Mouse (Mus musculus) kidney, adult 2 months (tissue): ENCODE results near the gene Camk2g. TPM values are rescaled to one million over a fixed set of nuclear protein-coding genes. Genes with fewer than 3 reads are reported as not detected.
A peak's percentile ranks its signal among the peaks of the same experiment; 100 is the strongest.

Source experiments
- DNase-seq: peaks from one replicate; pipeline ENCODE4 v3.0.0; 2021
- H3K27ac ChIP-seq: fragments of 200-500 bp; 2 replicates; pipeline ENCODE4 v1.5.1; 2012; ENCODE audit warnings: low read depth, low read length, control low read depth, inconsistent platforms; ENCODE audit not compliant: insufficient read depth
- H3K27me3 ChIP-seq: fragments of 200-500 bp; replicated peaks from 2 replicates; pipeline ENCODE4 v1.6.1; 2012; ENCODE audit warnings: mild to moderate bottlenecking, moderate library complexity, low read length, inconsistent platforms; ENCODE audit not compliant: control insufficient read depth, insufficient read depth
- H3K36me3 ChIP-seq: fragments of 200-500 bp; 2 replicates; pipeline ENCODE4 v1.6.1; 2012; ENCODE audit warnings: mild to moderate bottlenecking, moderate library complexity, low read length, inconsistent platforms; ENCODE audit not compliant: control insufficient read depth, insufficient read depth
- H3K4me1 ChIP-seq: fragments of 200-500 bp; 2 replicates; pipeline ENCODE4 v1.6.1; 2011; ENCODE audit warnings: low read length; ENCODE audit not compliant: control insufficient read depth, insufficient read depth
- H3K4me3 ChIP-seq: fragments of 200-500 bp; 2 replicates; pipeline ENCODE4 v1.5.1; 2011; ENCODE audit warnings: mild to moderate bottlenecking, low read depth, low read length, control low read depth; ENCODE audit not compliant: insufficient read depth
- CTCF ChIP-seq: fragments of 200-500 bp; conservative IDR thresholded peaks from 2 replicates; pipeline ENCODE4 v1.5.1; 2011; ENCODE audit warnings: low read depth, mild to moderate bottlenecking, control low read depth, low read length, moderate library complexity, mixed read lengths; ENCODE audit not compliant: insufficient read depth, insufficient read length
- POLR2A ChIP-seq: fragments of 200-500 bp; IDR thresholded peaks from one replicate; pipeline ENCODE4 v1.6.1; 2011; ENCODE audit warnings: low read depth, low read length, control low read depth
- WGBS: fragments of 180-500 bp; shearing (Covaris S2); methylation state at CpG from one replicate; pipeline ENCODE4 v1.1.7; 2018; 5-methylcytosine and 5-hydroxymethylcytosine counted together
- polyA plus RNA-seq: library from polyadenylated mRNA; depleted of rRNA; stranded (reverse); fragments of >200 nt; gene quantifications from 2 replicates; pipeline ENCODE4 v1.2.3, GENCODE M21; 2012

Camk2g gene
- polyA plus RNA-seq, 1 experiment, result 15.4 TPM

GRCm38 (mm10) chr14:20773410-20773809, 20.5 kb downstream of the Camk2g start:
- H3K36me3 ChIP-seq, result no peaks in the 10 kb centered on the region

GRCm38 (mm10) chr14:20772808-20773207, 21.1 kb downstream of the Camk2g start:
- Histone ChIP-seq H3K27me3 (no peaks in the 10 kb centered on the region), H3K27ac (no peak overlapping the region), H3K4me1 (peaks cover 21% of the 10 kb centered on the region), H3K4me3 (no peak overlapping the region), H3K36me3 (no peaks in the 10 kb centered on the region)
- TF ChIP-seq POLR2A, result no peak
- TF ChIP-seq CTCF, result no peak
- WGBS, result 76% methylated on average over 6 of the region's 6 CpGs
- DNase-seq, result no peak

More at GRCm38 (mm10) chr14:20773410-20773809, 20.5 kb downstream of the Camk2g start:
- WGBS, result 47% methylated on average over 3 of the region's 3 CpGs
- DNase-seq, result peak; percentile 89
- H3K4me1 ChIP-seq, result peaks cover 21% of the 10 kb centered on the region
- TF ChIP-seq POLR2A (no peak), CTCF (no peak)
- no peak overlapping the region for H3K4me3 ChIP-seq
- H3K27ac ChIP-seq, result no peak overlapping the region
- H3K27me3 ChIP-seq, result no peaks in the 10 kb centered on the region

GRCm38 (mm10) chr14:20771941-20772340, 21.9 kb downstream of the Camk2g start:
- 88% methylated on average over 3 of the region's 3 CpGs for WGBS
- Histone ChIP-seq H3K27me3 (no peaks in the 10 kb centered on the region), H3K4me3 (no peak overlapping the region), H3K27ac (no peak overlapping the region), H3K36me3 (no peaks in the 10 kb centered on the region), H3K4me1 (peaks cover 21% of the 10 kb centered on the region)
- TF ChIP-seq POLR2A (no peak), CTCF (no peak)
- no peak for DNase-seq

- Histone ChIP-seq H3K36me3 (no peaks in the 10 kb centered on the region; the same call in 1 of the 2 replicates), H3K27me3 (no peaks in the 10 kb centered on the region), H3K27ac (no peak overlapping the region), H3K4me3 (no peak overlapping the region), H3K4me1 (peaks cover 9% of the 10 kb centered on the region; the same call in 1 of the 2 replicates)
- WGBS, result 60% methylated on average over 5 of the region's 5 CpGs
- TF ChIP-seq CTCF (no peak), POLR2A (no peak)
- no peak for DNase-seq
These were observed 25.3 kb downstream of the Camk2g start for GRCm38 (mm10) chr14:20768581-20768980.

DNA sequence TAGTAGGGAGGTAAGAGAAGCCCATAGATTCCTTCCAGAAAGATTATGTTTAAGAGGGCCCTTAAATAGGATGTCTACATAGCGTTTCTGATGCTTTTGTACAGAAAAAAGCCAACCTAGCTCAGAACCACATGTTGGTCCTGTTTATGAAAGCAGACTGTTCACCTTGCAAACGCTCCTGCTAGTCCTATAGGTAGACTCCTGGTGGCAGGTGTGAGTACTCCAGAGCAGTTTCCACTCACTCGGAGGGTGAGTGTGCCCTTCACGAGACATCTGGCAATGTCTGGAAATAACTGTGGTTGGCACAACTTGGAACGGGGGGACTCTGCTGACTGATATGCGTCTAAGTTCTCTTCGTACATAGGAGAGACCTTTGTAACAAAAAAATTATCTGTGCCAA, 26.0 kb downstream of the Camk2g start:
- Histone ChIP-seq H3K36me3 (no peaks in the 10 kb centered on the region; the same call in 1 of the 2 replicates), H3K27me3 (no peaks in the 10 kb centered on the region), H3K27ac (no peak overlapping the region), H3K4me3 (no peak overlapping the region), H3K4me1 (0 out of 2 replicates have a peak, but pooled peaks cover 3% of the 10 kb centered on the region)
- no peak for DNase-seq
- TF ChIP-seq POLR2A (no peak), CTCF (no peak)
- 87% methylated on average over 7 of the region's 7 CpGs for WGBS

- WGBS, result 27% methylated on average over 12 of the region's 12 CpGs
- Histone ChIP-seq H3K27ac (peak overlapping the region; percentile 75), H3K27me3 (no peaks in the 10 kb centered on the region), H3K4me1 (no peaks in the 10 kb centered on the region), H3K36me3 (no peaks in the 10 kb centered on the region; the same call in 1 of the 2 replicates), H3K4me3 (no peak overlapping the region)
- peak; percentile 98; the same call in 1 of the 2 replicates for TF ChIP-seq CTCF
- TF ChIP-seq POLR2A, result no peak
- DNase-seq, result peak; percentile 92
These were observed 28.1 kb downstream of the Camk2g start for GRCm38 (mm10) chr14:20765642-20766258.

DNA sequence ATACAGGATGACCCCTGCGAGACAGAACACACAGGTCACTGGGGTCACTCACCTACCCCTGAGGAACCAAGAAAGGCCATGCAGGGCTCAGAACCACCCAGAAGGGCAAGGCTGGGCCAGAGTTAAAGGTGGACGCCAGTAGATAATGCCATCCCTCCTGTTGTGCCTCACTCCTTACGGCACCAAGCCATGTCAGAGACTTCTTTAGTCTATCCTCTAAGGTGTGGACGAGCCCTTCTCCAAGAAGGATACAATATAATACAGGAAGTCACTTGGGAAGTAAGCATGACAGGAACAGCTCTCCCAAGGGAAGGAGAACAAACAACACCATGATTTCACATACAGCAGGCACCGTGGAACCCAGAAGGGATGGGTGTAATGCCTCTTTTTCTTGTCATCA, 28.9 kb downstream of the Camk2g start:
- no peaks in the 10 kb centered on the region for H3K4me1 ChIP-seq
- TF ChIP-seq POLR2A, result no peak
- no peak for TF ChIP-seq CTCF
- no peak for DNase-seq
- WGBS, result 74% methylated on average over 5 of the region's 5 CpGs
- no peaks in the 10 kb centered on the region for H3K27me3 ChIP-seq
- H3K4me3 ChIP-seq, result no peak overlapping the region
- peak overlapping the region; percentile 75 for H3K27ac ChIP-seq
- no peaks in the 10 kb centered on the region; the same call in 1 of the 2 replicates for H3K36me3 ChIP-seq
